Mouse (Mus musculus) ES-E14 (cell line): ENCODE measurements around the gene Fance. TPM values are rescaled to one million over a fixed set of nuclear protein-coding genes. Genes with fewer than 3 reads are reported as not detected.
"Not testable (repeated sequence)": the region's sequence is repeated elsewhere in the genome, so short reads cannot be mapped to it uniquely, and the experiment has no call there.

Source experiments
- DNase-seq: peaks from one replicate; pipeline ENCODE4 v3.0.0-alpha.2; 2013; ENCODE audit warnings: low read depth, low spot score
- H3K27ac ChIP-seq: 2 replicates; pipeline ENCODE4 v1.5.1; 2012; ENCODE audit warnings: low read depth, mild to moderate bottlenecking, low read length, moderate library complexity, mixed read lengths; ENCODE audit not compliant: poor library complexity, insufficient read depth, severe bottlenecking
- H3K36me3 ChIP-seq: 2 replicates; pipeline ENCODE4 v1.6.1; 2012; ENCODE audit warnings: mild to moderate bottlenecking, low read length, moderate library complexity, mixed read lengths; ENCODE audit not compliant: control insufficient read depth, poor library complexity, insufficient read depth, severe bottlenecking
- H3K4me1 ChIP-seq, 2 experiments: fragments of 150-350 bp in 1 of 2; sonication (generic) in 1 of 2; 2 replicates each; pipeline ENCODE4 v1.6.1; 2012; ENCODE audit warnings: low read length in 2 of 2, mild to moderate bottlenecking in 1 of 2, mixed read lengths in 1 of 2; ENCODE audit not compliant: control insufficient read depth in 2 of 2, insufficient read depth in 2 of 2, poor library complexity in 1 of 2
- H3K4me3 ChIP-seq, 2 experiments: fragments of 150-350 bp in 1 of 2; sonication (generic) in 1 of 2; 2 replicates each; pipeline ENCODE4 v1.5.1; 2012; ENCODE audit warnings: low read length in 2 of 2, low read depth in 1 of 2, mild to moderate bottlenecking in 1 of 2, mixed read lengths in 1 of 2; ENCODE audit not compliant: insufficient read depth in 1 of 2, poor library complexity in 1 of 2, severe bottlenecking in 1 of 2
- H3K9ac ChIP-seq: 2 replicates; pipeline ENCODE4 v1.6.1; 2012; ENCODE audit warnings: low read depth, mild to moderate bottlenecking, low read length, mixed read lengths; ENCODE audit not compliant: poor library complexity, insufficient read depth, severe bottlenecking
- H3K9me3 ChIP-seq: fragments of 150-350 bp; sonication (generic); 2 replicates; pipeline ENCODE4 v1.6.1; 2012; ENCODE audit warnings: low read depth, mild to moderate bottlenecking, low read length; ENCODE audit not compliant: control insufficient read depth, insufficient read depth
- CHD2 ChIP-seq: IDR thresholded peaks from 2 replicates; pipeline ENCODE4 v1.6.1; 2014; ENCODE audit warnings: mild to moderate bottlenecking, low read depth, low read length, inconsistent platforms
- HCFC1 ChIP-seq: IDR thresholded peaks from 2 replicates; pipeline ENCODE4 v1.6.1; 2012; ENCODE audit warnings: low read length, inconsistent platforms, borderline replicate concordance; ENCODE audit not compliant: insufficient read depth
- MAFK ChIP-seq: IDR thresholded peaks from 2 replicates; pipeline ENCODE4 v1.6.1; 2014; ENCODE audit warnings: mild to moderate bottlenecking, low read depth, low read length, inconsistent platforms; ENCODE audit not compliant: insufficient read depth
- ZC3H11A ChIP-seq: IDR thresholded peaks from 2 replicates; pipeline ENCODE4 v1.6.1; 2012; ENCODE audit warnings: low read depth, mild to moderate bottlenecking, inconsistent platforms, low read length, borderline replicate concordance
- ZNF384 ChIP-seq: IDR thresholded peaks from 2 replicates; pipeline ENCODE4 v1.6.1; 2012; ENCODE audit warnings: low read depth, low read length, inconsistent platforms
- in situ Hi-C, 2 experiments: fragments of 600-800 bp; cut with MboI; formaldehyde crosslinking; loops; one replicate each; pipeline ENCODE4 v1.15.1; 2025; ENCODE audit warnings: low sequenced_read_pairs in 2 of 2, inconsistent platforms in 1 of 2; ENCODE audit not compliant: unreplicated experiment in 2 of 2
- total RNA-seq: library from RNA; depleted of rRNA; stranded (reverse); fragments of 300-350 nt; gene quantifications from 2 replicates; pipeline ENCODE4 v1.2.3, GENCODE M21; 2012

Fance gene
- total RNA-seq, 1 experiment = 25.9 TPM

DNA sequence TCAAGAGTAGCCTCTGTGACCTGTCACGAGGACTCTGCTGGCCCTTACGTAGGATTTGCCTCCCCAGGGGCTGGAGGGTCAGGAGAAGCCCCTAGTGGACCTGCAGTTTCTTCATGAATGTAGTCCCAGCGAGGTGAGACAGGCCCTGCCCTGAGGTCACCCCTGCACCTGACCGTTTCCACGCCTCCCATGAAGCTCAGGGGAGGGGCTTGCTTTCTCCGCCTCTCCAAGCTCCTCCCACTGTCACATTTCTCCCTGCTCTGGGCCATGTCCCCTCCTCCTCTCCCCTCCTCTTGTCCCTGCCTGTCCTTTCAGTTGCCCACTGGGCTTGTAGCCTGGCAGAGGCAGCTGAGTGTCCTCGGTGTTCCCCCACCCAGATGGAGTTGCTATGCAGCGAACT lies 3.8 kb downstream of the Fance start:
- Histone ChIP-seq H3K9me3 (no peaks in the 10 kb centered on the region), H3K4me3 (no peak overlapping the region), H3K36me3 (peaks cover 35% of the 10 kb centered on the region), H3K4me1 (peaks cover 2 to 10% of the 10 kb centered on the region in 2 experiments; a peak in 2 of 4 replicates), H3K9ac (no peak overlapping the region), H3K27ac (no peak overlapping the region)
- TF ChIP-seq ZNF384 (no peak), MAFK (no peak), CHD2 (no peak), ZC3H11A (no peak), HCFC1 (no peak)
- in situ Hi-C loops = no loop called here
- no peak for DNase-seq

DNA sequence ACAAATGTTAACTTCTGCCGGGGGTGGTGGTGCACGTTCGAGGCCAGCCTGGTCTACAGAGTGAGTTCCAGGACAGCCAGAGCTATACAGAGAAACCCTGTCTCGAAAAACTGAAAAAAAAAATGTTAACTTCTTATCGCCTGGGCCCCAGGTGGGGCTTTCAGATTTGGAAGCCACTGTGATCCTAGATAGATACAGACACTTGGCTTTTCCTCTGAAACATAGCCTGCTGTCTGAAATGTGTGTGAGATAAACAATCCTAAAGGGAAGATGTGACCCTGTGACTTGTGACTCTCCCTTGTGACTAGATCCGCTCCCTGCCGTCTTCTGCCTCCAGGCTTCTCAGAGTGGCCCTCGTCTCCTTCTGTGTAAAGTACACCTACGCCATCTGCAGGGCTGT lies 4.4 kb downstream of the Fance start:
- Histone ChIP-seq H3K36me3 (peaks cover 41% of the 10 kb centered on the region), H3K4me3 (no peak overlapping the region), H3K9ac (no peak overlapping the region), H3K4me1 (peaks cover 0 to 10% of the 10 kb centered on the region in 2 experiments; a peak in 2 of 4 replicates), H3K9me3 (no peaks in the 10 kb centered on the region), H3K27ac (no peak overlapping the region)
- DNase-seq = no peak
- TF ChIP-seq HCFC1 (no peak), ZC3H11A (no peak), MAFK (no peak), ZNF384 (no peak), CHD2 (no peak)
- in situ Hi-C loops = no loop called here

DNA sequence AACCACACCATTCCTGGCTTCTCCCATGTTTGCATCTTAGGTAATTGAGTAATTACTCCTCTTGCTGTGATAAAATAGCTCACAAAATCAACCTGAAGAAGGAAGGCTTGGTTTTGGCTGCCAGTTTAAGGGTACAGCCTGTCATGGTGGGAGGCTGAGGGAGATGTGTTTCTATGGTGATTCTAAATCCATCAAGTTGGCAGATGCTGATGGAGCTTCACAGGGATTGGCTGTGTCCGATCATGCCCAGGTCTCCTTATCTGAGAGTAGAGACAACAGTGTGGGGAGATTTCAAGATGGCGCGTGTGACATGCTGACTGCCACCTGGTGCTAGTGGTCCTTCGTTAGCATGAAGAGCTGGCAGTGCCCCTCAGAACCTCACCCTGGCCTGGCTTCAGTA lies 8.4 kb downstream of the Fance start:
- Histone ChIP-seq H3K36me3 (peaks cover 41% of the 10 kb centered on the region), H3K27ac (no peak overlapping the region), H3K4me3 (no peak overlapping the region), H3K4me1 (peaks cover 0 to 7% of the 10 kb centered on the region in 2 experiments; a peak in 2 of 4 replicates), H3K9me3 (no peaks in the 10 kb centered on the region), H3K9ac (no peak overlapping the region)
- no peak for DNase-seq
- in situ Hi-C loops = no loop called here
- no peak for TF ChIP-seq HCFC1
- no peak for TF ChIP-seq MAFK
- TF ChIP-seq ZNF384 = no peak
- no peak for TF ChIP-seq CHD2
- TF ChIP-seq ZC3H11A = no peak

DNA sequence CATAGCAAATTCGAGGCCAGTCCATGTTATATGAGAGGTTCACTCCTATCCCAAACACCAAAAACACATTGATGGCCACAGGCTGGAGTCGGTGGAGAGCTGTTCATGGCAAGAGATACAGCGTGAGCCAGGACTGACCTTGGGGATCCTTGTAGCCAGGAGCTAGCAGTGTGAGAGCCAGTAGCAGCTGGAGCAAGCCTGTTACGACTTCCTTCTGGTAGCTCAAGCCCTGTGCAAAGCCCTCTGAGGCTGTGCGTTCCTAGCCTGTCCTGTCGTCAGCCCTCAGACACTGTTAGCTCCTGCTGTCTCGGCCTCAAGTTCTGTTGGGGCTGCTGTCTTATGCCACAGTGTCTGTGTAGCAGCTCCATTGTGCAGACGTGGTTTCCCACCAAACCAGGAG lies 10.5 kb downstream of the Fance start:
- no peaks in the 10 kb centered on the region for H3K9me3 ChIP-seq
- H3K4me3 ChIP-seq = no peak overlapping the region
- H3K4me1 ChIP-seq = peaks cover 0 to 10% of the 10 kb centered on the region in 2 experiments; a peak in 2 of 4 replicates
- in situ Hi-C loops = no loop called here
- H3K27ac ChIP-seq = no peak overlapping the region
- no peak for DNase-seq
- H3K36me3 ChIP-seq = peaks cover 30% of the 10 kb centered on the region
- H3K9ac ChIP-seq = no peak overlapping the region
- TF ChIP-seq ZC3H11A (no peak), MAFK (no peak), HCFC1 (no peak), CHD2 (no peak), ZNF384 (no peak)

DNA sequence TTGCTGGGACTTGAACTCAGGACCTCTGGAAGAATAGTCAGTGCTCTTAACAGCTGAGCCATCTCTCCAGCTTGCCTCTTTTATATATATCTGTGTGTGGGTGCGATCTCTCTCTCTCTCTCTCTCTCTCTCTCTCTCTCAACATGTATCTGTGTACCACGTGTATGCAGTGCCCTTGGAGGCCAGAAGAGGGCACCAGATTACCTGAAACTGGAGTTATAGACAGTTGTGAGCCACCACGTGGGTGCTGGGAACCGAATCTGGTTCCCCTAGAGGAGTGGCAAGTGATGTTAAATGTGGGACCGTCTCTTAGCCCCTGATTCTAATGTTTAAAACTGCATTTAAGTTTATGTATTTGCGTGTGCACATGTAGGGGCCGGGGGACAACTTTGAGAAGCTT lies 11.1 kb downstream of the Fance start:
- H3K27ac ChIP-seq, in situ Hi-C loops, H3K9ac ChIP-seq, H3K4me3 ChIP-seq, H3K9me3 ChIP-seq, DNase-seq: not testable (repeated sequence)
- Histone ChIP-seq H3K4me1 (peaks cover 0 to 10% of the 10 kb centered on the region in 2 experiments; a peak in 2 of 4 replicates), H3K36me3 (peaks cover 35% of the 10 kb centered on the region)
